Mouse (Mus musculus): Measurements from ENCODE around the gene Serpinb9. TPM values are rescaled to one million over a fixed set of nuclear protein-coding genes. Genes with fewer than 3 reads are reported as not detected.
"Not testable (repeated sequence)": the region's sequence is repeated elsewhere in the genome, so short reads cannot be mapped to it uniquely, and the experiment has no call there.

Gene Serpinb9
- 5.8 and 7.9 TPM in 2 replicates for polyA plus RNA-seq (2014; fragmentation: Nextera tagmentation; extraction: Ambion mirVana)

GRCm38 (mm10) chr13:33002950-33003349 lies at the start of gene Serpinb9:
TSS of gene Serpinb9 (plus strand) at chr13:33003250.
- Histone ChIP-seq H3K27ac (ENCODE audit: low read depth, low read length) (peak within 1 kb of the TSS; percentile 66), H3K4me2 (peak within 1 kb of the TSS; percentile 72), H3K4me1 (ENCODE audit: control insufficient read depth, insufficient read depth, low read length) (no peaks in the 10 kb centered on the region), H3K27me3 (ENCODE audit: control insufficient read depth, insufficient read depth, low read length) (no peaks in the 10 kb centered on the region), H3K36me3 (ENCODE audit: control insufficient read depth, insufficient read depth, low read length) (no peaks in the 10 kb centered on the region), H3K4me3 (ENCODE audit: low read depth, low read length) (peak within 1 kb of the TSS; percentile 38), H3K9ac (ENCODE audit: low read depth, low read length) (peak within 1 kb of the TSS; percentile 77), H3K9me3 (replicated peaks; ENCODE audit: control insufficient read depth, low read length) (no peaks in the 10 kb centered on the region)
- no peak for ATAC-seq (replicated peaks; ENCODE audit: insufficient number of reproducible peaks, low FRiP score, low TSS enrichment)
- WGBS (ENCODE audit: insufficient replicate concordance), result 83% methylated on average over 3 of the region's 3 CpGs

- Histone ChIP-seq H3K9me3 (replicated peaks; ENCODE audit: control insufficient read depth, low read length) (0 out of 2 replicates have a peak, but pooled peaks cover 2% of the 10 kb centered on the region), H3K27me3 (ENCODE audit: control insufficient read depth, insufficient read depth, low read length) (no peaks in the 10 kb centered on the region), H3K9ac (ENCODE audit: low read depth, low read length) (no peak overlapping the region), H3K27ac (ENCODE audit: low read depth, low read length) (no peak overlapping the region), H3K4me2 (no peak overlapping the region), H3K4me3 (ENCODE audit: low read depth, low read length) (no peak overlapping the region), H3K36me3 (ENCODE audit: control insufficient read depth, insufficient read depth, low read length) (no peaks in the 10 kb centered on the region), H3K4me1 (ENCODE audit: control insufficient read depth, insufficient read depth, low read length) (0 out of 2 replicates have a peak, but pooled peaks cover 3% of the 10 kb centered on the region)
- no peak for ATAC-seq (replicated peaks; ENCODE audit: insufficient number of reproducible peaks, low FRiP score, low TSS enrichment)
- 53% methylated on average over 4 of the region's 4 CpGs for WGBS (ENCODE audit: insufficient replicate concordance)
These were observed 46.5 kb upstream of the Serpinb9 start for GRCm38 (mm10) chr13:32956537-32956936.

GRCm38 (mm10) chr13:32957917-32958316 lies 45.1 kb upstream of the Serpinb9 start:
- ATAC-seq (replicated peaks; ENCODE audit: insufficient number of reproducible peaks, low FRiP score, low TSS enrichment), result no peak
- 0 out of 2 replicates have a peak, but pooled peaks cover 13% of the 10 kb centered on the region for H3K4me1 ChIP-seq (ENCODE audit: control insufficient read depth, insufficient read depth, low read length)
- 46% methylated on average over 4 of the region's 4 CpGs for WGBS (ENCODE audit: insufficient replicate concordance)
- no peak overlapping the region for H3K4me3 ChIP-seq (ENCODE audit: low read depth, low read length)
- H3K9me3 ChIP-seq (replicated peaks; ENCODE audit: control insufficient read depth, low read length), result 0 out of 2 replicates have a peak, but pooled peaks cover 2% of the 10 kb centered on the region
- no peaks in the 10 kb centered on the region for H3K36me3 ChIP-seq (ENCODE audit: control insufficient read depth, insufficient read depth, low read length)
- no peak overlapping the region for H3K9ac ChIP-seq (ENCODE audit: low read depth, low read length)
- H3K4me2 ChIP-seq, result no peak overlapping the region
- peak overlapping the region; percentile 50 for H3K27ac ChIP-seq (ENCODE audit: low read depth, low read length)
- no peaks in the 10 kb centered on the region for H3K27me3 ChIP-seq (ENCODE audit: control insufficient read depth, insufficient read depth, low read length)

- H3K4me1 ChIP-seq (ENCODE audit: control insufficient read depth, insufficient read depth, low read length), result 0 out of 2 replicates have a peak, but pooled peaks cover 15% of the 10 kb centered on the region
- not testable (repeated sequence) for ATAC-seq (replicated peaks; ENCODE audit: insufficient number of reproducible peaks, low FRiP score, low TSS enrichment); H3K4me2 ChIP-seq; H3K4me3 ChIP-seq (ENCODE audit: low read depth, low read length); H3K9me3 ChIP-seq (replicated peaks; ENCODE audit: control insufficient read depth, low read length); H3K36me3 ChIP-seq (ENCODE audit: control insufficient read depth, insufficient read depth, low read length); H3K9ac ChIP-seq (ENCODE audit: low read depth, low read length); H3K27me3 ChIP-seq (ENCODE audit: control insufficient read depth, insufficient read depth, low read length); H3K27ac ChIP-seq (ENCODE audit: low read depth, low read length)
- 43% methylated on average over 7 of the region's 7 CpGs for WGBS (ENCODE audit: insufficient replicate concordance)
These were observed 44.5 kb upstream of the Serpinb9 start for GRCm38 (mm10) chr13:32958521-32958920.

GRCm38 (mm10) chr13:32963990-32964753 lies 38.9 kb upstream of the Serpinb9 start:
- Histone ChIP-seq H3K4me3 (ENCODE audit: low read depth, low read length) (no peak overlapping the region), H3K9ac (ENCODE audit: low read depth, low read length) (no peak overlapping the region), H3K27ac (ENCODE audit: low read depth, low read length) (no peak overlapping the region), H3K4me1 (ENCODE audit: control insufficient read depth, insufficient read depth, low read length) (peaks cover 15% of the 10 kb centered on the region; the same call in 1 of the 2 replicates), H3K9me3 (replicated peaks; ENCODE audit: control insufficient read depth, low read length) (no peaks in the 10 kb centered on the region), H3K27me3 (ENCODE audit: control insufficient read depth, insufficient read depth, low read length) (no peaks in the 10 kb centered on the region), H3K4me2 (no peak overlapping the region), H3K36me3 (ENCODE audit: control insufficient read depth, insufficient read depth, low read length) (no peaks in the 10 kb centered on the region)
- 70% methylated on average over 9 of the region's 9 CpGs for WGBS (ENCODE audit: insufficient replicate concordance)
- no peak for ATAC-seq (replicated peaks; ENCODE audit: insufficient number of reproducible peaks, low FRiP score, low TSS enrichment)

GRCm38 (mm10) chr13:32964989-32965811 lies 37.9 kb upstream of the Serpinb9 start, which contains the start of gene Serpinb6b:
TSS of gene Serpinb6b (plus strand) at chr13:32965209.
- Histone ChIP-seq H3K9ac (ENCODE audit: low read depth, low read length) (peak within 1 kb of the TSS; percentile 61; the same call in 1 of the 2 replicates), H3K27me3 (ENCODE audit: control insufficient read depth, insufficient read depth, low read length) (no peaks in the 10 kb centered on the region), H3K27ac (ENCODE audit: low read depth, low read length) (peak within 1 kb of the TSS; percentile 46; the same call in 1 of the 2 replicates), H3K9me3 (replicated peaks; ENCODE audit: control insufficient read depth, low read length) (no peaks in the 10 kb centered on the region), H3K36me3 (ENCODE audit: control insufficient read depth, insufficient read depth, low read length) (no peaks in the 10 kb centered on the region), H3K4me3 (ENCODE audit: low read depth, low read length) (peak within 1 kb of the TSS; percentile 38), H3K4me2 (peak within 1 kb of the TSS; percentile 68), H3K4me1 (ENCODE audit: control insufficient read depth, insufficient read depth, low read length) (peaks cover 15% of the 10 kb centered on the region; the same call in 1 of the 2 replicates)
- ATAC-seq (replicated peaks; ENCODE audit: insufficient number of reproducible peaks, low FRiP score, low TSS enrichment), result 0 out of 2 replicates have a peak, but pooled peaks have one; percentile 33
- WGBS (ENCODE audit: insufficient replicate concordance), result 31% methylated on average over 16 of the region's 16 CpGs

- Histone ChIP-seq H3K27ac (ENCODE audit: low read depth, low read length) (no peak overlapping the region), H3K9me3 (replicated peaks; ENCODE audit: control insufficient read depth, low read length) (no peaks in the 10 kb centered on the region), H3K4me3 (ENCODE audit: low read depth, low read length) (no peak overlapping the region), H3K36me3 (ENCODE audit: control insufficient read depth, insufficient read depth, low read length) (no peaks in the 10 kb centered on the region), H3K9ac (ENCODE audit: low read depth, low read length) (0 out of 2 replicates have a peak overlapping the region, but pooled peaks have one; percentile 61), H3K27me3 (ENCODE audit: control insufficient read depth, insufficient read depth, low read length) (no peaks in the 10 kb centered on the region), H3K4me2 (peak overlapping the region; percentile 68), H3K4me1 (ENCODE audit: control insufficient read depth, insufficient read depth, low read length) (peaks cover 15% of the 10 kb centered on the region; the same call in 1 of the 2 replicates)
- 57% methylated on average over 5 of the region's 5 CpGs for WGBS (ENCODE audit: insufficient replicate concordance)
- no peak for ATAC-seq (replicated peaks; ENCODE audit: insufficient number of reproducible peaks, low FRiP score, low TSS enrichment)
These were observed 36.9 kb upstream of the Serpinb9 start for GRCm38 (mm10) chr13:32966116-32966515.

- H3K9me3 ChIP-seq (replicated peaks; ENCODE audit: control insufficient read depth, low read length), result no peaks in the 10 kb centered on the region
- no peaks in the 10 kb centered on the region for H3K36me3 ChIP-seq (ENCODE audit: control insufficient read depth, insufficient read depth, low read length)
- peaks cover 12% of the 10 kb centered on the region; the same call in 1 of the 2 replicates for H3K4me1 ChIP-seq (ENCODE audit: control insufficient read depth, insufficient read depth, low read length)
- H3K9ac ChIP-seq (ENCODE audit: low read depth, low read length), result no peak overlapping the region
- ATAC-seq (replicated peaks; ENCODE audit: insufficient number of reproducible peaks, low FRiP score, low TSS enrichment), result no peak
- no peak overlapping the region for H3K4me3 ChIP-seq (ENCODE audit: low read depth, low read length)
- H3K27me3 ChIP-seq (ENCODE audit: control insufficient read depth, insufficient read depth, low read length), result no peaks in the 10 kb centered on the region
- no peak overlapping the region for H3K4me2 ChIP-seq
- H3K27ac ChIP-seq (ENCODE audit: low read depth, low read length), result no peak overlapping the region
These were observed 35.8 kb upstream of the Serpinb9 start for GRCm38 (mm10) chr13:32967233-32967632.

Data from heart, embryonic 11.5 days (tissue).